Mouse (Mus musculus): ENCODE data around the gene Zfp58.

DNA sequence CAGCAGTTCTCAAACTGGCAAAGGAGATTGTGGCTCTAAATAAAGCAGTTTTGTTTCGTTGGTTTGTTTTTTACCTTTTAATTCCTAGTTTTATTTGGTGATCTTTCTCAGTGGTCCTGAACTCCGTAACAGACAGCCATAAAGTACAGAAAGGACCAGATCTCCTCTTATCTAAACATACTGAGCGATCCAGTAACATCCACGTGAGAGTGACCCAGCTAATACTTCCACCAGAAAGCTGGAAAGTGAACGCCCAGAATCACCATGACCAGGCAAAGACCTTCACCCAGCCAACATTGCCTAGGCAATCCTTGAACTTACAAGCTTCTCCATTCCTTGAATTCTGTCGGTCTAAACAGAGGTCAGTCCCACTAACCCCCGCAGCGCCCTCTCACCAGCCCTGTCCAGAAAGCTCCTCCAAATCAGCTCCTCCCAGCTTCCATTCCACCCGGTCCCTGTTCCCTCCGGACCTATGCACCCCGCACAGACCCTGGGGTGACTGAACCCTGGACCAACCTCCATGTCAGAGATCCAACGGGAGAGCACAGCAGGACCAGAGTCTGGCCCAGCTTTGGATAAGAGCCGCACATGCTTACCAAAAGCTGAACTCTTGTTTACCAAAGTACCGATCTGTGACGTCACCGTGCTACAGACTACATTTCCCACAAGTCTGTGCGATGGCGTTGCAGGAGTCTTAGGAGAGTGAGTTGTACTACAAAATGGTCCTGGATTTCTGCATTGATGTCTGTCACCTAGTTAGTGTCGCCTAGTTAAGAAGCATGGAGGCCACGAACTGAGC is 16.5 kb downstream of the Zfp58 start, which contains the start of gene Zfp874b:
- TF ChIP-seq CTCF (IDR thresholded peaks at IDR 0.05; ENCODE audit: low read depth) (no peak), EP300 (IDR thresholded peaks at IDR 0.05; ENCODE audit: low read depth) (no peak)
